Comparison of ENCODE assay signal across 13 mouse cellular contexts in genomic region chr17:5246688-5247087, GRCm38 (mm10).
DNase-seq lines count a peak whose midpoint lies in the region; ATAC-seq lines count a peak whose summit lies in the region.
"Had no signal": no experiment of that assay in that cellular context is flagged by ENCODE, and none has a peak within 500 bp of the region (broad histone marks: within the 10 kb centered on the region; RNA-seq: fewer than 3 reads in every experiment).

No protein-coding gene starts in this region.

- no peak overlapping the region for H3K4me3 ChIP-seq in heart, embryonic 10.5 days
- H3K4me3 ChIP-seq in forebrain, embryonic 11.5 days (ENCODE audit: low read depth, low read length) = no peak overlapping the region
- no peak overlapping the region for H3K4me3 ChIP-seq in midbrain, embryonic 14.5 days (replicated peaks; ENCODE audit: low read depth, low read length)
- H3K4me3 ChIP-seq: embryonic facial prominence, embryonic 15.5 days; neural tube, embryonic 12.5 days had no signal

- peaks cover 7% of the 10 kb centered on the region for H3K36me3 ChIP-seq in heart, embryonic 10.5 days
- H3K36me3 ChIP-seq in forebrain, embryonic 11.5 days (ENCODE audit: control insufficient read depth, insufficient read depth, low read length) = no peaks in the 10 kb centered on the region
- peaks cover 3% of the 10 kb centered on the region; the same call in 1 of the 2 replicates for H3K36me3 ChIP-seq in midbrain, embryonic 14.5 days (ENCODE audit: control insufficient read depth, insufficient read depth, low read length)
- H3K36me3 ChIP-seq: embryonic facial prominence, embryonic 15.5 days had no signal

- ATAC-seq in forebrain, embryonic 11.5 days (replicated peaks; ENCODE audit: low FRiP score) = no peak
- ATAC-seq in CD4-positive, CD25-positive, alpha-beta regulatory T cell, adult 4 months = no peak
- ATAC-seq in midbrain, embryonic 14.5 days (ENCODE audit: low FRiP score, low TSS enrichment) = no peak

- WGBS in heart, embryonic 10.5 days = 69% methylated on average over 11 of the region's 11 CpGs
- WGBS in forebrain, embryonic 11.5 days = 89% methylated on average over 11 of the region's 11 CpGs
- 83% methylated on average over 11 of the region's 11 CpGs for WGBS in midbrain, embryonic 14.5 days

- peak; percentile 63 to 70 for DNase-seq in cerebellum, postnatal 10 days
- no peak for DNase-seq in cerebellum, adult 11 months
- DNase-seq in adrenal gland, adult 8-10 months = peak; percentile 88
- no peak for DNase-seq in heart, embryonic 10.5 days (ENCODE audit: low spot score)
- DNase-seq in kidney, adult 8-10 months = peak; percentile 48 to 53
- DNase-seq in forebrain, embryonic 11.5 days (ENCODE audit: low spot score) = no peak
- no peak for DNase-seq in midbrain, embryonic 14.5 days
- DNase-seq: lung, embryonic 14.5 days; thymus, postnatal 14 days had no signal

- H3K9ac ChIP-seq in forebrain, embryonic 11.5 days (ENCODE audit: low read length) = no peak overlapping the region
- H3K9ac ChIP-seq in midbrain, embryonic 14.5 days (replicated peaks; ENCODE audit: low read length) = no peak overlapping the region
- H3K9ac ChIP-seq: embryonic facial prominence, embryonic 15.5 days; lung, embryonic 14.5 days; neural tube, embryonic 12.5 days had no signal

- no peaks in the 10 kb centered on the region for H3K9me3 ChIP-seq in heart, embryonic 10.5 days
- H3K9me3 ChIP-seq in forebrain, embryonic 11.5 days (ENCODE audit: control insufficient read depth, low read length) = no peaks in the 10 kb centered on the region
- no peaks in the 10 kb centered on the region for H3K9me3 ChIP-seq in midbrain, embryonic 14.5 days (ENCODE audit: control insufficient read depth, low read length)
- H3K9me3 ChIP-seq: embryonic facial prominence, embryonic 15.5 days; neural tube, embryonic 12.5 days had no signal

- H3K27ac ChIP-seq in heart, embryonic 10.5 days = peak overlapping the region; percentile 71; the same call in 1 of the 2 replicates
- no peak overlapping the region for H3K27ac ChIP-seq in forebrain, embryonic 11.5 days (ENCODE audit: low read depth, low read length)
- no peak overlapping the region for H3K27ac ChIP-seq in midbrain, embryonic 14.5 days (replicated peaks; ENCODE audit: low read depth, low read length)
- H3K27ac ChIP-seq: embryonic facial prominence, embryonic 15.5 days; neural tube, embryonic 12.5 days had no signal

- no peak overlapping the region for H3K4me2 ChIP-seq in forebrain, embryonic 11.5 days (ENCODE audit: low read depth, low read length, severe bottlenecking)
- H3K4me2 ChIP-seq in midbrain, embryonic 14.5 days (ENCODE audit: low read length) = no peak overlapping the region
- H3K4me2 ChIP-seq: embryonic facial prominence, embryonic 15.5 days; lung, embryonic 14.5 days; midbrain, embryonic 11.5 days; neural tube, embryonic 12.5 days had no signal

- no peaks in the 10 kb centered on the region for H3K27me3 ChIP-seq in heart, embryonic 10.5 days (ENCODE audit: insufficient read depth, poor library complexity, severe bottlenecking)
- no peaks in the 10 kb centered on the region for H3K27me3 ChIP-seq in forebrain, embryonic 11.5 days (ENCODE audit: control insufficient read depth, insufficient read depth, low read length)
- H3K27me3 ChIP-seq in midbrain, embryonic 14.5 days (ENCODE audit: control insufficient read depth, insufficient read depth, low read length) = no peaks in the 10 kb centered on the region
- H3K27me3 ChIP-seq: embryonic facial prominence, embryonic 15.5 days; neural tube, embryonic 12.5 days had no signal

- peaks cover 34% of the 10 kb centered on the region for H3K4me1 ChIP-seq in heart, embryonic 10.5 days
- no peaks in the 10 kb centered on the region for H3K4me1 ChIP-seq in forebrain, embryonic 11.5 days (replicated peaks; ENCODE audit: control insufficient read depth, insufficient read depth, low read length)
- peaks cover 4% of the 10 kb centered on the region; the same call in 1 of the 2 replicates for H3K4me1 ChIP-seq in midbrain, embryonic 14.5 days (ENCODE audit: control insufficient read depth, insufficient read depth, low read length)

Comparison
In these comparisons a context has a peak if more than half of its experiments do, and no peak if none do; other contexts are left out.
1. DNase-seq: peak in cerebellum, postnatal 10 days (2 of 2), adrenal gland, adult 8-10 months (single experiment) and kidney, adult 8-10 months (2 of 2); none in cerebellum, adult 11 months (single experiment), heart, embryonic 10.5 days (single experiment), forebrain, embryonic 11.5 days (single experiment) and midbrain, embryonic 14.5 days (single experiment).